Mouse (Mus musculus): ENCODE data around the gene Dhx34.

The Dhx34 gene

DNA sequence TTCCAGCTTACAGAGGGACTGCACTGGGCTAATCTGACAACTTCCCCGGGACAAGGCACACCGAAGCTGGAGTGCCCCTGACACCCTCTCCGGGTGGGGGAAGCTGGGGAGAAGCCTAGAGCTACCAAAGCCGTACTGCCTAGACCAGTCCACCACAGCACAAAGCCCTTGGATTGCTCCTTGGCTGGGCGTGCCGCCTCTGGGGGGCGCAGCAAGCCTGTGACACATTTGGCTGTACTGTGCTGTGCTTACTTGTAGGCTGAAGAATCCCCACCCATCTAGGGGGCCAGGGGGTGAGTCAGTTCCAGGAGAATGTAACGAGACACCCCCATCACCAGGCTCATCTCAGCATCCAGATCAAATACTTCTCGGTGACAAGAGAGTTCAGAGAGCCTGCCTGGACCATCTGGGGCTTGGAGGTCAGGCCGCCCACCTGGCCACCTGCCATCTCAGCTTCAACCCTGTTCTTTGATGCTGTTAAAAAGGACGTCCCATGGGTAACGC lies 10.9 kb downstream of the Dhx34 start:
- DNase-seq (ENCODE audit: low read depth, low spot score), result no peak

GRCm38 (mm10) chr7:16208781-16209665 lies 12.8 kb downstream of the Dhx34 start:
- DNase-seq (ENCODE audit: low read depth, low spot score), result no peak

DNA sequence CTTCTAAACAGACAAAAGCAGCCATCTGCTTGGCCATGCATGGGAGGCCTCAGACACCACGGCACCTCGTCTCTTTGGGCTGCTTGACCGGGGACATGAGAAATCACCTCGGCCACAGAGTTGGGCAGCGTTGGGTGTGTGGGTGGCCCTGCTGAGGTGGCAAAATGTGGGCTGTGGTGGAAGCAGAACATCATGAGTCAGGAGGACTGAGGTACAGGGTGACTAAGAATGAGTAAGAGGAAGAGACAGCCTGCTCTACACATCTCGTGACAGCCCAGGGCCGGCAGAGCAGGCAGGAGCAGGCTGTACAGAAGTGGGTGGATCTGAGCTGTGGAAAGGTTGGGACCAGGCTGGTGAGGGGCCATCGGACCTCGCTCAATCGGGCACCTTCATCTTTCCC lies 14.3 kb downstream of the Dhx34 start:
- DNase-seq (ENCODE audit: low read depth, low spot score), result peak; percentile 53

- peak; percentile 30 for DNase-seq (ENCODE audit: low read depth, low spot score)
These were observed 14.8 kb downstream of the Dhx34 start for GRCm38 (mm10) chr7:16207076-16207475.

DNA sequence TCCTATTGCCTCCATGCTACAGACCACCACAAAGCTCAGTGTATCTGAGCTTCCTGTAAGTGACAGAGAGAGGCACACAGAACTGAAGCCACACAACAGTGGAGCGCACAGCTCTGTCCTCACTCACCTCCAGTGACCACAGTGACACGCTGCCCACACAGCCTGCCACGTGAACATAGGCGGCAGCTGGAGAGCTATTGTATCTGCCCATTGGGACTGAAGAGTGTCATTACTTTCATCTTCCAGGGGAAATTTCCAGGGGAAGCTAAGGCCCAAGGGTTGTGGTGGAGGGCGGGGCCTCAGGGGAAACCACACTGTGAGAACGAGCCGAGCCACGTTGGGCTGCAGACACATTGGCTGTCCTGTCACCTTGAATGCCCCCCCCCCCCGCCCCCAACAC lies 17.0 kb downstream of the Dhx34 start:
- DNase-seq (ENCODE audit: low read depth, low spot score), result peak; percentile 38

DNA sequence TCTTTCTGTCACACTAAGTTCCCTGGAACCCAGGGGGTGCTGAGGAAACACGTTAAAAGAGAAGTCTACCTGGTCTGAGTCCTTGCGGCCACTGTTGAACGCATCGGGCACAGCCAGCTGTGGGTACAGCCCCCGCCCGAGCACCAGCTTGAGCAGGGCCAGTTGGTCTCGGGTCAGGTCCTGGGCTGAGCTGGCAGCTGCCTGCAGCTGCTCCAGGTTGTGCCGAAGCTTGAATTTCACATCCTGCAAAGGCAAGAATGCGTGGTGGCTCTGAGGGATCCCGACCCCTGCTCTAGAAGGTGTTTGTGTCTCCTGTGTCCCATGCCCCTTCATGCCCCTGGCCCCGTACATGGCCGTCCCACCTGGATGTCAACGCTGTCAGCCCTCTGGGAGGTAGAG lies 18.3 kb downstream of the Dhx34 start:
- DNase-seq (ENCODE audit: low read depth, low spot score), result no peak

GRCm38 (mm10) chr7:16202756-16203504 lies 18.9 kb downstream of the Dhx34 start:
- DNase-seq (ENCODE audit: low read depth, low spot score), result no peak

- peak; percentile 27 for DNase-seq (ENCODE audit: low read depth, low spot score)
These were observed 20.7 kb downstream of the Dhx34 start for GRCm38 (mm10) chr7:16201136-16201535.

DNA sequence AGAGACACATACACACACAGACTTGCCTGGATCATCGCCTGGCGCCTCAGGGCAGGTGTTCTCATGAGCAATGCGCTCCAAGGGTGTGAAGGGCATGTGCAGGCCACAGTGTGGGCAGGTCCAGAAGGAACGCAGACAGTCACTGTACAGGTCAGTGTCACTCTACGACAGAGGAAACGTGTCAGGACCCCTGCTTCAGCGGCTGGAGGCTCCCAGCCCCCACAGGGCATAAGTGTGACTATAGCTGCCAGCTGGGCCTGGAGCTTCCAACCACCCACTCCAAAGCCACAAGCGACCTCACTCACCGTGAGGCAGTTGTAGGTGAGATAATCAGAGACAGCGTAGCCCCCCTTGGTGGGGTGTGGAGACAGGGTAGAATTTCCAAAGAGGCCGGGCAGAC lies 23.3 kb downstream of the Dhx34 start:
- DNase-seq (ENCODE audit: low read depth, low spot score), result no peak

DNA sequence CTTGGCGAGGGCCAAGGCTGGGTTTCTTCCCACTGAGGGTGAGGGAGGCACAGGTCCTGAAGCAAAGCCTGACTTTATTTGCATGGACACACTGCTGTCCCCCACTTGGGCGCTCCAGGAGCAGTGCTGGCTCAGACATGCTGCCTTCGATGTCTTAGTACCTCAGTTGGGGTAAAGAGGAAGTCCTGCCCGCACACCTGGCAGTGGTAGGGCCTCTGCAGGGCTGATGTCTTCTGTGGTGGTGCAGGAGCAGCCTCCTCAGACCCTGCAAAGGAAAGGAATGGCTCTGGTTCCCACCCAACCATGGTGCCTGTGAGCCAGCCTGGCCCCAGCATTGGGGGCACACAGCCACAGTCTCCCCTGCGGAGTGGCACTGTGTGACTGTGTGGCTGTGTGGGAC lies 24.7 kb downstream of the Dhx34 start:
- no peak for DNase-seq (ENCODE audit: low read depth, low spot score)

- DNase-seq (ENCODE audit: low read depth, low spot score), result no peak
These were observed 25.2 kb downstream of the Dhx34 start for GRCm38 (mm10) chr7:16196616-16197015.

DNA sequence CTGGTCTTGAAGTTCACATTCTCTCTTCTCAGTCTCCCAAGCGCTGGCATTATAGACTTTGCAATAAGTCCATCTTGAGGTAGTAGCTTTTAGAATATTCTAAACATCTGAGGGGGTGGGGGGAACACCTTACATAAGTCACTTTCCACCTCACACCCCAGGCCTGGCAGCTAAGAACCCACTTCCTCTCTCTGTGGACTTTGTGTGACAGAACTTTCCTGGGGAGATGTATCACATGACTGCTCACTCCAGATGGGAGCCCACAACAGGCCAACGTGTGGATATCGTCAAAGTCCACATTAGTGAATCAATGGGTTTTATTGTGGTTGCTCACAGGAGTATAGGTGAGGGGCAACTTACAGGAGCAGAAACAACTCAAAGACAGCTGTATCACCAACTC lies 28.1 kb downstream of the Dhx34 start:
- peak; percentile 63 for DNase-seq (ENCODE audit: low read depth, low spot score)

GRCm38 (mm10) chr7:16192315-16192714 lies 29.5 kb downstream of the Dhx34 start:
- peak; percentile 89 for DNase-seq (ENCODE audit: low read depth, low spot score)

GRCm38 (mm10) chr7:16187494-16187893 lies 34.3 kb downstream of the Dhx34 start:
- no peak for DNase-seq (ENCODE audit: low read depth, low spot score)

GRCm38 (mm10) chr7:16183663-16184062 lies 38.2 kb downstream of the Dhx34 start:
- peak; percentile 67 for DNase-seq (ENCODE audit: low read depth, low spot score)

- DNase-seq (ENCODE audit: low read depth, low spot score), result no peak
These were observed 43.7 kb downstream of the Dhx34 start for GRCm38 (mm10) chr7:16178114-16178513.

DNA sequence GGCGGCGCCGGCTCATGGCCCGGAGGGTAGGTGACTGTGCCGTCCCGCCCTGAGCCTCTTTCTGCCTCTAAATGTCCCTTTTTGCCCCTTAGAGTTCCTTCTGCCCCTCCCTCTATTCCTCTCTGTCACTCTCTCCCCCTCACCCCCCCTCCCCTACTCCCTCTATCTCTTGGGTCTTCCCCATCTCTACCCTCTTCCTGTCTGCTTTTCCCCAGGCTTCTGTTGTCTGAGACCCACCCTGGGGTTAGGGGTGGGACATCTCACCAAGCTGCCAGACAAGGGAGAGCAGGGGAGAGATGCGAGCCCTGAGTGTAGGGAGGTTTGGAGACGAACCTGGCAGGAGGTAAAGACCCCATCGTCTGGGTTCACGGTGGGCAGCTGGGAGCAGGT lies 46.3 kb downstream of the Dhx34 start:
- DNase-seq (ENCODE audit: low read depth, low spot score), result no peak

DNA sequence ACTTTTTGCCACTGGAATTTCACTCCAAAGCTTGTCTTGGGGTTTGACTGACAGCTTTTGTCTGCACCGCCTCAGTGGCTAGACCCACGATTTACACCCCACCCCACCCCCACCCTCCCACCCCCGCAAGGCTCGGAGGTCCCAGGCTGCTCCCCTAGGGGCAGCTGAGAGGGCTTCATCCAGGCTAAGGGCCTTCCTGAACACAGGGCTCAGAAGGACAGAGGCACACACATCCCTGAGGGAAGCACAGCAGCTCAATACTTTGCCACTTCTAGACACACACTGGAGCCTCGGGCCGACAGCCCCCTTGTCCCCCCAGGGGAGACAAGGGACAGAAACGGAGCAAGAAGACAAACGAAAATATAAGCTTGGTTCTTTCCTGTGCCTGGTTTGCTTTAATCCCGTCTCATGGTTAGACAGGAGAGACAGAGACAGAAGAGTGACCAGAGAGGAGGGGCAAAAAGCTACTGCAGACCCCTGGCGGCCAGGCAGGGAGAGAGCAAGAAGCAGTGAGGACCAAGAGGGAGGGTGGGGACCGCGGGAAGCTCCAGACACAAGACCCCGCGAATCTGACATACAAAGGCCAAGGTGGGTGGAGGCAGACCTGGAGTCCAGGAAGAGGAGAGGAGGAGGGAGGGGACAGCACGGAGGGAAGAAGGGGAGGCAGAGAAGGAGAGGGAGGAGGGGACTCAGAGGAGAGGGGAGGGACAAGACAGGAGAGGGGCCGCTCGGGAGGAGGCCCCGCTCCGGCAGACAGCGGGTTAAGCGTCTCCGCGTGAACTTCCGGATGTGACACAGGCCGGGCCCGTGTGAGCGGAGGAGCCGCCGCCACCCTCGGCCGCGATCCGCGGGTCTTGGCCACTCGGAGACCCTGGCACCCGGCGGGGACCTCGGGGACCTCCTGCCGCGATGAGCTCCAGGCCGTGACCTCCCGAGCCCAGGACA lies 47.0 kb downstream of the Dhx34 start, which contains the start of gene Meis3:
TSS of gene Meis3 (plus strand) at position 494 of the 945 bp plus-strand sequence.
- peak; percentile 78 for DNase-seq (ENCODE audit: low read depth, low spot score)

- DNase-seq (ENCODE audit: low read depth, low spot score), result no peak
These were observed 48.7 kb downstream of the Dhx34 start for GRCm38 (mm10) chr7:16173146-16173545.

GRCm38 (mm10) chr7:16172586-16173140 lies 49.2 kb downstream of the Dhx34 start:
- no peak for DNase-seq (ENCODE audit: low read depth, low spot score)

GRCm38 (mm10) chr7:16172141-16172581 lies 49.7 kb downstream of the Dhx34 start:
- no peak for DNase-seq (ENCODE audit: low read depth, low spot score)
